Comparison of ENCODE assay signal across 8 mouse cellular contexts in genomic region chr1:93825771-93826539, GRCm38 (mm10). TPM values are rescaled to one million over a fixed set of nuclear protein-coding genes. Genes with fewer than 3 reads are reported as not detected.
DNase-seq lines count a peak whose midpoint lies in the region; ATAC-seq lines count a peak whose summit lies in the region.

No protein-coding gene starts in this region.

- peak overlapping the region; percentile 74 for H3K4me3 ChIP-seq in forebrain, embryonic 16.5 days (replicated peaks; ENCODE audit: low read length)
- H3K4me3 ChIP-seq in neural tube, embryonic 15.5 days (replicated peaks), result peak overlapping the region; percentile 63

- H3K27ac ChIP-seq in forebrain, embryonic 16.5 days (ENCODE audit: low read length), result peak overlapping the region; percentile 97
- peak overlapping the region; percentile 99 for H3K27ac ChIP-seq in neural tube, embryonic 15.5 days (replicated peaks)

- intact Hi-C loops in left cerebral cortex, postnatal 4 days (cut with DNase I), result no loop called here
- intact Hi-C loops in left cerebral cortex, postnatal 14 days (cut with DNase I), result no loop called here

- 0 out of 2 replicates have a peak, but pooled peaks cover 2% of the 10 kb centered on the region for H3K36me3 ChIP-seq in forebrain, embryonic 16.5 days (ENCODE audit: control insufficient read depth, insufficient read depth)
- peaks cover 10% of the 10 kb centered on the region for H3K36me3 ChIP-seq in neural tube, embryonic 15.5 days

- no peaks in the 10 kb centered on the region for H3K9me3 ChIP-seq in forebrain, embryonic 16.5 days (ENCODE audit: control insufficient read depth, low read length)
- H3K9me3 ChIP-seq in neural tube, embryonic 15.5 days (replicated peaks), result no peaks in the 10 kb centered on the region

- H3K4me2 ChIP-seq in forebrain, embryonic 16.5 days (ENCODE audit: low read length), result peak overlapping the region; percentile 91
- peak overlapping the region; percentile 83 for H3K4me2 ChIP-seq in neural tube, embryonic 15.5 days

- peak overlapping the region; percentile 67 for H3K9ac ChIP-seq in forebrain, embryonic 16.5 days (replicated peaks; ENCODE audit: low read depth, low read length)
- H3K9ac ChIP-seq in neural tube, embryonic 15.5 days (replicated peaks), result peak overlapping the region; percentile 76

- ATAC-seq in forebrain, embryonic 16.5 days, result peak; percentile 39
- peak; percentile 52 for ATAC-seq in neural tube, embryonic 15.5 days (ENCODE audit: low FRiP score)

- H3K4me1 ChIP-seq in forebrain, embryonic 16.5 days (replicated peaks; ENCODE audit: control insufficient read depth, insufficient read depth, low read length), result peaks cover 17% of the 10 kb centered on the region
- H3K4me1 ChIP-seq in neural tube, embryonic 15.5 days, result peaks cover 19% of the 10 kb centered on the region

- 46% methylated on average over 27 of the region's 27 CpGs for WGBS in forebrain, embryonic 16.5 days
- WGBS in neural tube, embryonic 15.5 days, result 43% methylated on average over 27 of the region's 27 CpGs

- H3K27me3 ChIP-seq in forebrain, embryonic 16.5 days (replicated peaks; ENCODE audit: control insufficient read depth, insufficient read depth, low read length), result no peaks in the 10 kb centered on the region
- H3K27me3 ChIP-seq in neural tube, embryonic 15.5 days (replicated peaks), result no peaks in the 10 kb centered on the region

- peak; percentile 36 for DNase-seq in left cerebral cortex, postnatal 4 days
- no peak for DNase-seq in left cerebral cortex, postnatal 14 days (ENCODE audit: low spot score in 2 of 2)
- peak; percentile 57 for DNase-seq in cerebellum, adult 8-10 months
- peak; percentile 17 for DNase-seq in liver
- DNase-seq in adrenal gland, postnatal 4 days (ENCODE audit: low spot score in 2 of 2), result no peak
- DNase-seq in gastrocnemius, adult 8-10 months (ENCODE audit: low spot score in 2 of 2), result no peak

RNA-seq across cellular contexts. Expression of gene D2hgdh, which starts 1.2 kb away (rescaled TPM):
- 10 to 100 TPM; 12.7 to 13.7 TPM for total RNA-seq in left cerebral cortex, postnatal 4 days (2021)
- 10 to 100 TPM in 1 of 2 experiments, 1 to 10 TPM in 1; 10.0 to 11.8 TPM for total RNA-seq in left cerebral cortex, postnatal 14 days (2021)
- polyA plus RNA-seq in forebrain, embryonic 16.5 days (2015; fragmentation: Nextera tagmentation; extraction: Ambion mirVana), result 17.2 and 19.5 TPM in 2 replicates
- 16.0 and 17.8 TPM in 2 replicates for polyA plus RNA-seq in neural tube, embryonic 15.5 days (2015; fragmentation: Nextera tagmentation; extraction: Ambion mirVana)
- 10 to 100 TPM; 40.9 to 41.9 TPM for total RNA-seq in adrenal gland, postnatal 4 days (2021)
- total RNA-seq in gastrocnemius, adult 8-10 months (2022), result 10 to 100 TPM; 22.7 to 25.0 (median 24.4) TPM

RNA-seq across cellular contexts. Expression of gene Ing5, which starts 22.2 kb away (rescaled TPM):
- 10 to 100 TPM in 1 of 2 experiments, 1 to 10 TPM in 1; 8.1 to 11.3 TPM for total RNA-seq in left cerebral cortex, postnatal 4 days (2021)
- 1 to 10 TPM; 7.3 to 9.1 TPM for total RNA-seq in left cerebral cortex, postnatal 14 days (2021)
- 11.9 and 12.3 TPM in 2 replicates for polyA plus RNA-seq in forebrain, embryonic 16.5 days (2015; fragmentation: Nextera tagmentation; extraction: Ambion mirVana)
- 7.9 and 11.0 TPM in 2 replicates for polyA plus RNA-seq in neural tube, embryonic 15.5 days (2015; fragmentation: Nextera tagmentation; extraction: Ambion mirVana)
- 10 to 100 TPM; 20.4 to 21.9 TPM for total RNA-seq in adrenal gland, postnatal 4 days (2021)
- 1 to 10 TPM; 3.7 to 6.6 (median 4.0) TPM for total RNA-seq in gastrocnemius, adult 8-10 months (2022)

RNA-seq across cellular contexts. Expression of gene Dtymk, which starts 24.2 kb away (rescaled TPM):
- 10 to 100 TPM; 80.5 to 91.2 TPM for total RNA-seq in left cerebral cortex, postnatal 4 days (2021)
- total RNA-seq in left cerebral cortex, postnatal 14 days (2021), result 10 to 100 TPM; 58.6 to 61.5 TPM
- polyA plus RNA-seq in forebrain, embryonic 16.5 days (2015; fragmentation: Nextera tagmentation; extraction: Ambion mirVana), result 180 and 189 TPM in 2 replicates
- polyA plus RNA-seq in neural tube, embryonic 15.5 days (2015; fragmentation: Nextera tagmentation; extraction: Ambion mirVana), result 146 and 174 TPM in 2 replicates
- total RNA-seq in adrenal gland, postnatal 4 days (2021), result 100 to 1,000 TPM; 112 to 121 TPM
- 10 to 100 TPM; 14.8 to 17.3 (median 16.1) TPM for total RNA-seq in gastrocnemius, adult 8-10 months (2022)

RNA-seq across cellular contexts. Expression of gene Gal3st2, which starts 35.2 kb away (rescaled TPM):
- not detected for total RNA-seq in left cerebral cortex, postnatal 4 days (2021)
- total RNA-seq in left cerebral cortex, postnatal 14 days (2021), result under 1 TPM in 1 of 2 experiments, not detected in 1; 0.15 TPM
- polyA plus RNA-seq in forebrain, embryonic 16.5 days (2015; fragmentation: Nextera tagmentation; extraction: Ambion mirVana), result not detected in 2 replicates
- not detected in 2 replicates for polyA plus RNA-seq in neural tube, embryonic 15.5 days (2015; fragmentation: Nextera tagmentation; extraction: Ambion mirVana)
- total RNA-seq in adrenal gland, postnatal 4 days (2021), result not detected
- total RNA-seq in gastrocnemius, adult 8-10 months (2022), result not detected

Comparison
In these comparisons a context has a peak if more than half of its experiments do, and no peak if none do; other contexts are left out.
1. DNase-seq: peak in left cerebral cortex, postnatal 4 days (single experiment), cerebellum, adult 8-10 months (single experiment) and liver (single experiment); none in left cerebral cortex, postnatal 14 days (0 of 2), adrenal gland, postnatal 4 days (0 of 2) and gastrocnemius, adult 8-10 months (0 of 2).